Mouse (Mus musculus) lung, postnatal 0 days (tissue): ENCODE results near the gene Crb2.

Experiments used
- CTCF ChIP-seq: IDR thresholded peaks from 2 replicates; pipeline ENCODE4 v1.5.1; 2016; ENCODE audit warnings: antibody characterized with exemption, mild to moderate bottlenecking
- EP300 ChIP-seq: IDR thresholded peaks from 2 replicates; pipeline ENCODE4 v1.6.1; 2016; ENCODE audit warnings: antibody characterized with exemption, mild to moderate bottlenecking, control low read depth

DNA sequence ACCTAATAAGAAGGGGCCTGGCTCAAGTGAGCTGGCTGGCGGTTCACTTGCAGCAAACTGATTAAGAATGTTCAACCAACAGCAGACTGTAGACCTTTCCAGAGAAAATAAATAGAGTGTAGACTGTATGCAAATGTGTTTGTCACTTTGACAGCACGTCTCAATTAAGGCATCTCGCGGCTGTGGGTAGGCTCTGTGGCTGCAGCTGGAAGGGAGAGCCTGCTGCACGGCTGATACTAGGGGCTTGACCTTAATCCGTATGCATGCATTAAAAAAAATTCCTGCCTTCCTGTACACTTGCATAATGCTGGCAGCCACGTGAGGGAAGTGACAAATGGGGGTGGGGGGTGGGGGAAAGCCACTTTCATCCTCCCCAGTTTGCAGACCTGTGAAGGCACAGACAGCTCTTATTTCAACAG, 66.1 kb downstream of the Crb2 start:
- TF ChIP-seq EP300, result no peak
- no peak for TF ChIP-seq CTCF
